Mouse (Mus musculus) urinary bladder, postnatal 4 days (tissue): ENCODE results near the gene Pld5.

Experiments used
- DNase-seq, 2 experiments: peaks; one replicate each; pipeline ENCODE4 v3.0.0; 2021 to 2022; ENCODE audit warnings: low spot score in 2 of 2

Gene Pld5

GRCm38 (mm10) chr1:176167114-176167513, 108.0 kb downstream of the Pld5 start:
- DNase-seq: no peak

- no peak for DNase-seq
These were observed 129.8 kb downstream of the Pld5 start for GRCm38 (mm10) chr1:176145306-176145705.

- no peak for DNase-seq
These were observed 140.7 kb downstream of the Pld5 start for GRCm38 (mm10) chr1:176134379-176134778.

- DNase-seq: no peak
These were observed 149.3 kb downstream of the Pld5 start for GRCm38 (mm10) chr1:176125771-176126170.

- no peak for DNase-seq
These were observed 150.7 kb downstream of the Pld5 start for GRCm38 (mm10) chr1:176124441-176124840.

- DNase-seq: no peak
These were observed 151.3 kb downstream of the Pld5 start for GRCm38 (mm10) chr1:176123781-176124180.

GRCm38 (mm10) chr1:176115604-176116003, 159.5 kb downstream of the Pld5 start:
- no peak for DNase-seq

GRCm38 (mm10) chr1:176098685-176099320, 176.3 kb downstream of the Pld5 start:
- DNase-seq: no peak

GRCm38 (mm10) chr1:176092119-176092518, 183.0 kb downstream of the Pld5 start:
- DNase-seq: no peak

GRCm38 (mm10) chr1:176089382-176089781, 185.7 kb downstream of the Pld5 start:
- DNase-seq: no peak

- no peak for DNase-seq
These were observed 189.0 kb downstream of the Pld5 start for GRCm38 (mm10) chr1:176085952-176086648.

- DNase-seq: no peak
These were observed 192.8 kb downstream of the Pld5 start for GRCm38 (mm10) chr1:176082306-176082705.

GRCm38 (mm10) chr1:176080969-176081368, 194.1 kb downstream of the Pld5 start:
- no peak for DNase-seq

GRCm38 (mm10) chr1:176078410-176078809, 196.7 kb downstream of the Pld5 start:
- no peak for DNase-seq

GRCm38 (mm10) chr1:176076799-176077198, 198.3 kb downstream of the Pld5 start:
- DNase-seq: no peak

GRCm38 (mm10) chr1:176075810-176076209, 199.3 kb downstream of the Pld5 start:
- no peak for DNase-seq

GRCm38 (mm10) chr1:176075409-176075808, 199.7 kb downstream of the Pld5 start:
- no peak for DNase-seq

- no peak for DNase-seq
These were observed 200.6 kb downstream of the Pld5 start for GRCm38 (mm10) chr1:176074526-176074925.

- DNase-seq: no peak
These were observed 209.8 kb downstream of the Pld5 start for GRCm38 (mm10) chr1:176065281-176065680.

- no peak for DNase-seq
These were observed 210.6 kb downstream of the Pld5 start for GRCm38 (mm10) chr1:176064471-176064870.

- DNase-seq: no peak
These were observed 221.5 kb downstream of the Pld5 start for GRCm38 (mm10) chr1:176053653-176054052.

GRCm38 (mm10) chr1:176046995-176047394, 228.1 kb downstream of the Pld5 start:
- DNase-seq: no peak

- DNase-seq: no peak
These were observed 228.7 kb downstream of the Pld5 start for GRCm38 (mm10) chr1:176046375-176046774.
